Mouse (Mus musculus): ENCODE results near the gene Lrrc1. TPM values are rescaled to one million over a fixed set of nuclear protein-coding genes. Genes with fewer than 3 reads are reported as not detected.

Lrrc1 gene
- polyA plus RNA-seq, 1 experiment = 34.0 TPM

DNA sequence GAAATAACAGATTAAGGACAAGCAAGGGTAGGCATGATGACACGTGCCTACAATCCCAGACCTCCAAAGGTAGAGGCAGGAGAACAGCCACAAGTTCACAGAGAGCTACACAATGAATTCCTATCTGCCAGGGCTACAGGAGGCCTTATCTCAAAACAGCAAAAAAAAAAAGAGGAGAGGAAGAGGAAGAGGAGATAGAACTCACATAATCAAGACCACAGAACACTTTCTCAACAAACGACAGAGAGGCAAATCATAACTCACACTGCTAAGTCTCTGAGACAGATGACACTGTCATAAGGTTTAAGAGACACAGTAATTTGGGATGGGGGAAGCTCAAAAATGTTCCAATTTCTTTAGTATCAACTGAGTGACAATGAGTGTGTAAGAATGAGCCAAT is 25.5 kb downstream of the Lrrc1 start:
- 71% methylated on average over 2 of the region's 2 CpGs for WGBS

GRCm38 (mm10) chr9:77516782-77517364 is 27.8 kb downstream of the Lrrc1 start:
- no peak for DNase-seq
- H3K36me3 ChIP-seq (ENCODE audit: control insufficient read depth, insufficient read depth, low read length) = no peaks in the 10 kb centered on the region
- no peaks in the 10 kb centered on the region for H3K4me1 ChIP-seq (ENCODE audit: control insufficient read depth, insufficient read depth, low read length)
- TF ChIP-seq CTCF (conservative IDR thresholded peaks at IDR 0.05; ENCODE audit: insufficient read depth, insufficient read length, low read depth, low read length) (no peak), POLR2A (IDR thresholded peaks at IDR 0.05; ENCODE audit: low read depth, low read length) (no peak)
- H3K27me3 ChIP-seq (replicated peaks; ENCODE audit: control insufficient read depth, insufficient read depth, low read length) = no peaks in the 10 kb centered on the region
- no peak overlapping the region for H3K27ac ChIP-seq (ENCODE audit: insufficient read depth, low read depth, low read length)
- 91% methylated on average over 7 of the region's 7 CpGs for WGBS
- no peak overlapping the region for H3K4me3 ChIP-seq (ENCODE audit: insufficient read depth, low read depth, low read length)

More for the DNA sequence above, 25.5 kb downstream of the Lrrc1 start:
- TF ChIP-seq POLR2A (IDR thresholded peaks at IDR 0.05; ENCODE audit: low read depth, low read length) (no peak), CTCF (conservative IDR thresholded peaks at IDR 0.05; ENCODE audit: insufficient read depth, insufficient read length, low read depth, low read length) (no peak)
- no peak overlapping the region for H3K4me3 ChIP-seq (ENCODE audit: insufficient read depth, low read depth, low read length)
- H3K4me1 ChIP-seq (ENCODE audit: control insufficient read depth, insufficient read depth, low read length) = no peaks in the 10 kb centered on the region
- DNase-seq = no peak
- no peak overlapping the region for H3K27ac ChIP-seq (ENCODE audit: insufficient read depth, low read depth, low read length)
- no peaks in the 10 kb centered on the region for H3K27me3 ChIP-seq (replicated peaks; ENCODE audit: control insufficient read depth, insufficient read depth, low read length)
- H3K36me3 ChIP-seq (ENCODE audit: control insufficient read depth, insufficient read depth, low read length) = no peaks in the 10 kb centered on the region

DNA sequence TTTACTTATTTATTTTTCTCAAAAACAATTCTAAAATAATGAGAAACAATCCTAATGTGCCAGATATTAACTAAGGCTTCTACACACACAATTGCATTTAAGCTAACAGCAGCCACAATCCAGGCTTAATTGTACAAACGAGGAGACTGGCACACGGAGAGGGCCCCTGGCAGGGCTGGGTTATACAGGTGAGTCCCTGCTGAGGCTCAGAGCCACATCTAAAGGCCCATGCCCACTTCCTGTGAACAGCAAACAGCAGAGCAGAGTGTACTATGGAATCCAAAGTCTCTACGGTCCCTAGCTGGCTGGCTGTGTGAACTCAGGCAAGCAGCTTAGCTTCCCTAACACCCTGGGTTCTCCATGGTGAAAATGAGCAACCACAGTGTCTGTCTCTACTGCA is 30.8 kb downstream of the Lrrc1 start:
- H3K27me3 ChIP-seq (replicated peaks; ENCODE audit: control insufficient read depth, insufficient read depth, low read length) = no peaks in the 10 kb centered on the region
- no peaks in the 10 kb centered on the region for H3K36me3 ChIP-seq (ENCODE audit: control insufficient read depth, insufficient read depth, low read length)
- no peak overlapping the region for H3K27ac ChIP-seq (ENCODE audit: insufficient read depth, low read depth, low read length)
- TF ChIP-seq POLR2A (IDR thresholded peaks at IDR 0.05; ENCODE audit: low read depth, low read length) (no peak), CTCF (conservative IDR thresholded peaks at IDR 0.05; ENCODE audit: insufficient read depth, insufficient read length, low read depth, low read length) (no peak)
- no peak overlapping the region for H3K4me3 ChIP-seq (ENCODE audit: insufficient read depth, low read depth, low read length)
- 64% methylated on average over 3 of the region's 3 CpGs for WGBS
- DNase-seq = no peak
- no peaks in the 10 kb centered on the region for H3K4me1 ChIP-seq (ENCODE audit: control insufficient read depth, insufficient read depth, low read length)

GRCm38 (mm10) chr9:77512220-77512619 is 32.5 kb downstream of the Lrrc1 start:
- no peak overlapping the region for H3K27ac ChIP-seq (ENCODE audit: insufficient read depth, low read depth, low read length)

GRCm38 (mm10) chr9:77510574-77510973 is 34.1 kb downstream of the Lrrc1 start:
- DNase-seq = no peak
- TF ChIP-seq POLR2A (IDR thresholded peaks at IDR 0.05; ENCODE audit: low read depth, low read length) (no peak), CTCF (conservative IDR thresholded peaks at IDR 0.05; ENCODE audit: insufficient read depth, insufficient read length, low read depth, low read length) (no peak)
- 72% methylated on average over 8 of the region's 8 CpGs for WGBS
- Histone ChIP-seq H3K4me3 (ENCODE audit: insufficient read depth, low read depth, low read length) (no peak overlapping the region), H3K4me1 (ENCODE audit: control insufficient read depth, insufficient read depth, low read length) (no peaks in the 10 kb centered on the region), H3K36me3 (ENCODE audit: control insufficient read depth, insufficient read depth, low read length) (no peaks in the 10 kb centered on the region), H3K27ac (ENCODE audit: insufficient read depth, low read depth, low read length) (no peak overlapping the region), H3K27me3 (replicated peaks; ENCODE audit: control insufficient read depth, insufficient read depth, low read length) (no peaks in the 10 kb centered on the region)

More at GRCm38 (mm10) chr9:77512220-77512619, 32.5 kb downstream of the Lrrc1 start:
- no peak for TF ChIP-seq POLR2A (IDR thresholded peaks at IDR 0.05; ENCODE audit: low read depth, low read length)
- TF ChIP-seq CTCF (conservative IDR thresholded peaks at IDR 0.05; ENCODE audit: insufficient read depth, insufficient read length, low read depth, low read length) = no peak
- Histone ChIP-seq H3K4me3 (ENCODE audit: insufficient read depth, low read depth, low read length) (no peak overlapping the region), H3K4me1 (ENCODE audit: control insufficient read depth, insufficient read depth, low read length) (no peaks in the 10 kb centered on the region), H3K36me3 (ENCODE audit: control insufficient read depth, insufficient read depth, low read length) (no peaks in the 10 kb centered on the region), H3K27me3 (replicated peaks; ENCODE audit: control insufficient read depth, insufficient read depth, low read length) (no peaks in the 10 kb centered on the region)
- no peak for DNase-seq
- 49% methylated on average over 6 of the region's 6 CpGs for WGBS

DNA sequence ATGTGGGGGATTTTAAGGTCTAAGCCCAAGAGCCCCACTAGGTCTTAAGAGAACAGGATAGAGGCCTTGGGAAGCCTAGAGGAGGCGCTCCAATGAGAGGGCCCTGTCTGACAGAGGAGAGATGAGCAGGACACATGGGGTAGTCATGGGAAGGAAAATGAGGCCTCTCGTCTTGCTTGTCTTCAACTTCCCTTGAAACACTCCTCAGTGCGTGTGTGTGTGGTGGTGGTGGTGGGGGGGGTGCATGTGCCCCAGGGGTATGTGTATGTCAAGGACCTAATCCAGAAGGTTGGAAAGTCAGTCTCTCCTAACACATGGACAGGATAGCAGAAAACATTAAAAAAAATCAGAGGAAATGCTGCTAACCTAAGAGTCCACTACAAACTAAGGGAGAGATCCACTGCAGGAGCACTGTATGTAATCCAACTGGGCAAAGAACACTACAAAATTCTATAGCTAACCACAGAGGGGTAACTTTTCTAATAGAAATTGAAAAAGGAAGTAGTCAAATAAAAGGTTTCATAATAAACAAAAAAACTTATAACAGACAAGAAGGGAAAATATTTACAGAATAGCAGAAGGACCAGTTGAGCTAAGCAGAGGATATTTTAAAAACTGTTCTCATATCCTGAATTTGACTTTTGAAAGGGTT is 36.8 kb downstream of the Lrrc1 start:
- Histone ChIP-seq H3K36me3 (ENCODE audit: control insufficient read depth, insufficient read depth, low read length) (no peaks in the 10 kb centered on the region), H3K4me3 (ENCODE audit: insufficient read depth, low read depth, low read length) (no peak overlapping the region), H3K4me1 (ENCODE audit: control insufficient read depth, insufficient read depth, low read length) (peaks cover 2% of the 10 kb centered on the region; the same call in 1 of the 2 replicates), H3K27ac (ENCODE audit: insufficient read depth, low read depth, low read length) (no peak overlapping the region), H3K27me3 (replicated peaks; ENCODE audit: control insufficient read depth, insufficient read depth, low read length) (no peaks in the 10 kb centered on the region)
- 95% methylated on average over 3 of the region's 3 CpGs for WGBS
- TF ChIP-seq POLR2A (IDR thresholded peaks at IDR 0.05; ENCODE audit: low read depth, low read length) (no peak), CTCF (conservative IDR thresholded peaks at IDR 0.05; ENCODE audit: insufficient read depth, insufficient read length, low read depth, low read length) (no peak)
- no peak for DNase-seq

DNA sequence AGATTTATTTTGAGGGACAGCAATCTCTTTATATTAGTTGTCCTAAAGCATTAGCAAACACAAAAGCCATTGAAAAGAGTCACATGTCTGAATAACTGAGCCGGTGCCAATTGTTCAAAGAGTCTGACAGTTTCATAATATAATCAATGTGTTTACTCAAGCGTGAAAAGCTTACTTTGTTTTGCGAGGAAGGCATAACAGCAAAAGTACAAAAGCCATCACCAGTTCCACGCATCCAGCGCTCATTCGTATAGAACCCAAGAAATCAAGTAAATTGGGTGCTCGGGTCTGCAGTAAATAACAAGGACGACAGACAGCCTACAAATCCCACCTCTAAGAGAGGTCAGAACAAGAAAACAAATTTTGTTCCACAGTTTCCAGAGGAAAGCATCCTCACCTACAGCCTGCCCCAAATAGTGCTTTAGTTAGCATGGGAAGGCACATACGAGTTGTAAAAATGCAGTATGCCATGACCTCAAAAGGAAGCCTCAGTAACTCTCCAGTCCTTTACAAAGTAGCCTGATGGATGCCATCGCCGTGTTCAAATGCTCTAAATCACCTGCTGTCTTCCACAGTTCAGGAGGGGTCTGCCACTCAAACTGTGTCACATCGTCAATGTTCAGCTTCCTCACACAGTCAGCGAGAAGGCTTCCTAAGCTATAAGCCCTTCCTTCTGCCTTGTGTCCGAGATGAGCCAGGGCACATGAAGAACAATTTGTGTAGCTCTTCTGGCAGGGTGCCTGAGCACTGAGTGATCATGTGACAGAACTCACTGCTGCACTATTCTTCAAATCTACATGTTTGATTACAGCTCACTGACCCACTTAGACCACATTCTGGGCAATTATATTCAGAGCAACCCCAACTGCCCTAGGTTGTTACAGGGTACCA is 41.9 kb downstream of the Lrrc1 start:
- peak; percentile 67 for DNase-seq
- H3K36me3 ChIP-seq (ENCODE audit: control insufficient read depth, insufficient read depth, low read length) = no peaks in the 10 kb centered on the region
- H3K27ac ChIP-seq (ENCODE audit: insufficient read depth, low read depth, low read length) = no peak overlapping the region
- 57% methylated on average over 14 of the region's 14 CpGs for WGBS
- no peaks in the 10 kb centered on the region for H3K27me3 ChIP-seq (replicated peaks; ENCODE audit: control insufficient read depth, insufficient read depth, low read length)
- H3K4me1 ChIP-seq (ENCODE audit: control insufficient read depth, insufficient read depth, low read length) = peaks cover 6% of the 10 kb centered on the region; the same call in 1 of the 2 replicates
- no peak for TF ChIP-seq POLR2A (IDR thresholded peaks at IDR 0.05; ENCODE audit: low read depth, low read length)
- no peak for TF ChIP-seq CTCF (conservative IDR thresholded peaks at IDR 0.05; ENCODE audit: insufficient read depth, insufficient read length, low read depth, low read length)
- no peak overlapping the region for H3K4me3 ChIP-seq (ENCODE audit: insufficient read depth, low read depth, low read length)

Measured in kidney, adult 2 months (tissue).